Mouse (Mus musculus) hindbrain, postnatal 0 days (tissue): ENCODE data around the gene Stra6. TPM values are rescaled to one million over a fixed set of nuclear protein-coding genes. Genes with fewer than 3 reads are reported as not detected.

Experiments
- ATAC-seq: fragments of 200-750 bp; cut with Nextera tagmentation; 2 replicates; pipeline ENCODE4 v1.8.0; 2017; ENCODE audit warnings: mild to moderate bottlenecking, moderate TSS enrichment, moderate library complexity
- DNase-seq: peaks from one replicate; pipeline ENCODE4 v3.0.0-alpha.2; 2015; ENCODE audit warnings: low spot score
- H3K27ac ChIP-seq: fragments of 300-500 bp; sonication (generic); 2 replicates; pipeline ENCODE4 v1.5.1; 2014; ENCODE audit warnings: mild to moderate bottlenecking
- H3K27me3 ChIP-seq: fragments of 300-500 bp; sonication (generic); 2 replicates; pipeline ENCODE4 v1.6.1; 2014; ENCODE audit warnings: low read length, mixed read lengths; ENCODE audit not compliant: insufficient read depth
- H3K36me3 ChIP-seq: fragments of 300-500 bp; sonication (generic); 2 replicates; pipeline ENCODE4 v1.6.1; 2014; ENCODE audit warnings: low read length, mixed read lengths; ENCODE audit not compliant: insufficient read depth
- H3K4me1 ChIP-seq: fragments of 300-500 bp; sonication (generic); 2 replicates; pipeline ENCODE4 v1.6.1; 2014; ENCODE audit warnings: antibody characterized with exemption, low read length, mixed read lengths; ENCODE audit not compliant: insufficient read depth
- H3K4me2 ChIP-seq: fragments of 300-500 bp; sonication (generic); 2 replicates; pipeline ENCODE4 v1.6.1; 2014; ENCODE audit warnings: low read depth, mild to moderate bottlenecking, low read length, moderate library complexity, mixed read lengths
- H3K4me3 ChIP-seq: fragments of 300-500 bp; sonication (generic); 2 replicates; pipeline ENCODE4 v1.5.1; 2014; ENCODE audit warnings: low read length
- H3K9ac ChIP-seq: fragments of 300-500 bp; sonication (generic); replicated peaks from 2 replicates; pipeline ENCODE4 v1.6.1; 2014; ENCODE audit warnings: mild to moderate bottlenecking, low read length, moderate library complexity, mixed read lengths
- H3K9me3 ChIP-seq: fragments of 300-500 bp; sonication (generic); 2 replicates; pipeline ENCODE4 v1.6.1; 2016; ENCODE audit warnings: low read length, mixed read lengths
- CTCF ChIP-seq: IDR thresholded peaks from 2 replicates; pipeline ENCODE4 v1.5.1; 2016; ENCODE audit warnings: antibody characterized with exemption, control low read depth, low read depth
- WGBS: fragments of 180-500 bp; shearing (Covaris S2); extraction: QIAGEN DNeasy Blood & Tissue Kit; methylation state at CpG from one replicate; pipeline ENCODE4 v1.1.7; 2014; 5-methylcytosine and 5-hydroxymethylcytosine counted together
- polyA plus RNA-seq: library from polyadenylated mRNA; unstranded; fragments of >200 nt; fragmentation: Nextera tagmentation; extraction: Ambion mirVana; gene quantifications from 2 replicates; pipeline ENCODE4 v1.2.1, GENCODE M21; 2015
- total RNA-seq: library from RNA; depleted of rRNA; stranded (reverse); fragments of >200 nt; gene quantifications from 2 replicates; pipeline ENCODE4 v1.2.3, GENCODE M21; 2014

Stra6 gene
- total and polyA plus RNA-seq, 2 experiments from 2014 or later, result 7.5 to 19.2 TPM

- no peaks in the 10 kb centered on the region for H3K4me1 ChIP-seq
- no peaks in the 10 kb centered on the region for H3K9me3 ChIP-seq
- TF ChIP-seq CTCF, result no peak
- H3K9ac ChIP-seq, result no peak overlapping the region
- no peaks in the 10 kb centered on the region for H3K36me3 ChIP-seq
- H3K27me3 ChIP-seq, result no peaks in the 10 kb centered on the region
- H3K4me2 ChIP-seq, result no peak overlapping the region
- DNase-seq (no peak), ATAC-seq (no peak)
- no peak overlapping the region for H3K27ac ChIP-seq
- WGBS, result 70% methylated on average over 5 of the region's 5 CpGs
- no peak overlapping the region for H3K4me3 ChIP-seq
Observed at GRCm38 (mm10) chr9:58028841-58029240, 34.7 kb upstream of the Stra6 start.

GRCm38 (mm10) chr9:58029635-58030034 lies 34.0 kb upstream of the Stra6 start:
- Histone ChIP-seq H3K27me3 (no peaks in the 10 kb centered on the region), H3K27ac (no peak overlapping the region), H3K9ac (no peak overlapping the region), H3K4me3 (no peak overlapping the region), H3K4me1 (no peaks in the 10 kb centered on the region), H3K9me3 (no peaks in the 10 kb centered on the region), H3K36me3 (no peaks in the 10 kb centered on the region), H3K4me2 (no peak overlapping the region)
- WGBS, result 88% methylated on average over 6 of the region's 6 CpGs
- no peak for ATAC-seq
- DNase-seq, result no peak
- no peak for TF ChIP-seq CTCF

GRCm38 (mm10) chr9:58031895-58032294 lies 31.7 kb upstream of the Stra6 start:
- Histone ChIP-seq H3K9me3 (no peaks in the 10 kb centered on the region), H3K9ac (no peak overlapping the region), H3K4me2 (no peak overlapping the region), H3K36me3 (no peaks in the 10 kb centered on the region), H3K4me3 (no peak overlapping the region), H3K27ac (no peak overlapping the region), H3K27me3 (no peaks in the 10 kb centered on the region), H3K4me1 (no peaks in the 10 kb centered on the region)
- ATAC-seq (no peak), DNase-seq (peak; percentile 44)
- TF ChIP-seq CTCF, result no peak
- 59% methylated on average over 5 of the region's 5 CpGs for WGBS

GRCm38 (mm10) chr9:58035519-58035918 lies 28.1 kb upstream of the Stra6 start:
- H3K27me3 ChIP-seq, result no peaks in the 10 kb centered on the region
- no peaks in the 10 kb centered on the region for H3K9me3 ChIP-seq
- no peak overlapping the region for H3K4me3 ChIP-seq
- peak; percentile 57 for ATAC-seq
- DNase-seq, result peak; percentile 77
- no peaks in the 10 kb centered on the region for H3K4me1 ChIP-seq
- no peak overlapping the region for H3K4me2 ChIP-seq
- WGBS, result 39% methylated on average over 2 of the region's 2 CpGs
- no peak for TF ChIP-seq CTCF
- H3K27ac ChIP-seq, result no peak overlapping the region
- H3K9ac ChIP-seq, result no peak overlapping the region
- H3K36me3 ChIP-seq, result no peaks in the 10 kb centered on the region

- no peak overlapping the region for H3K9ac ChIP-seq
- no peaks in the 10 kb centered on the region for H3K36me3 ChIP-seq
- no peak for TF ChIP-seq CTCF
- H3K27ac ChIP-seq, result no peak overlapping the region
- no peaks in the 10 kb centered on the region for H3K9me3 ChIP-seq
- ATAC-seq (no peak), DNase-seq (no peak)
- no peak overlapping the region for H3K4me2 ChIP-seq
- 74% methylated on average over 7 of the region's 7 CpGs for WGBS
- peaks cover 4% of the 10 kb centered on the region; the same call in 1 of the 2 replicates for H3K4me1 ChIP-seq
- H3K4me3 ChIP-seq, result no peak overlapping the region
- H3K27me3 ChIP-seq, result no peaks in the 10 kb centered on the region
Observed at GRCm38 (mm10) chr9:58035951-58036698, 27.5 kb upstream of the Stra6 start.

GRCm38 (mm10) chr9:58036961-58037360 lies 26.6 kb upstream of the Stra6 start:
- Histone ChIP-seq H3K9ac (no peak overlapping the region), H3K9me3 (no peaks in the 10 kb centered on the region), H3K4me2 (no peak overlapping the region), H3K4me1 (peaks cover 8% of the 10 kb centered on the region; the same call in 1 of the 2 replicates), H3K27me3 (no peaks in the 10 kb centered on the region), H3K27ac (no peak overlapping the region), H3K4me3 (no peak overlapping the region), H3K36me3 (no peaks in the 10 kb centered on the region)
- 88% methylated on average over 4 of the region's 4 CpGs for WGBS
- ATAC-seq (no peak), DNase-seq (no peak)
- TF ChIP-seq CTCF, result no peak

GRCm38 (mm10) chr9:58038500-58039168 lies 25.0 kb upstream of the Stra6 start:
- peak; percentile 94 for DNase-seq
- Histone ChIP-seq H3K9ac (no peak overlapping the region), H3K4me2 (no peak overlapping the region), H3K9me3 (no peaks in the 10 kb centered on the region), H3K27me3 (no peaks in the 10 kb centered on the region), H3K27ac (no peak overlapping the region), H3K4me1 (peaks cover 8% of the 10 kb centered on the region; the same call in 1 of the 2 replicates), H3K4me3 (no peak overlapping the region), H3K36me3 (no peaks in the 10 kb centered on the region)
- peak; percentile 96 for TF ChIP-seq CTCF
- 25% methylated on average over 19 of the region's 19 CpGs for WGBS
- ATAC-seq, result peak; percentile 85
